Mouse (Mus musculus) frontal cortex, adult 2 months (tissue): Measurements from ENCODE around the gene Panx1. TPM values are rescaled to one million over a fixed set of nuclear protein-coding genes. Genes with fewer than 3 reads are reported as not detected.

Experiments used
- DNase-seq, 2 experiments: peaks; one replicate each; pipeline ENCODE4 v3.0.0; 2022; ENCODE audit warnings: low spot score in 1 of 2; ENCODE audit errors: extremely low spot score in 1 of 2
- polyA plus RNA-seq: library from polyadenylated mRNA; depleted of rRNA; stranded (reverse); fragments of >200 nt; gene quantifications from 2 replicates; pipeline ENCODE4 v1.2.3, GENCODE M21; 2012; rRNA removed

Gene Panx1
- polyA plus RNA-seq: 36.1 and 38.8 TPM in 2 replicates

DNA sequence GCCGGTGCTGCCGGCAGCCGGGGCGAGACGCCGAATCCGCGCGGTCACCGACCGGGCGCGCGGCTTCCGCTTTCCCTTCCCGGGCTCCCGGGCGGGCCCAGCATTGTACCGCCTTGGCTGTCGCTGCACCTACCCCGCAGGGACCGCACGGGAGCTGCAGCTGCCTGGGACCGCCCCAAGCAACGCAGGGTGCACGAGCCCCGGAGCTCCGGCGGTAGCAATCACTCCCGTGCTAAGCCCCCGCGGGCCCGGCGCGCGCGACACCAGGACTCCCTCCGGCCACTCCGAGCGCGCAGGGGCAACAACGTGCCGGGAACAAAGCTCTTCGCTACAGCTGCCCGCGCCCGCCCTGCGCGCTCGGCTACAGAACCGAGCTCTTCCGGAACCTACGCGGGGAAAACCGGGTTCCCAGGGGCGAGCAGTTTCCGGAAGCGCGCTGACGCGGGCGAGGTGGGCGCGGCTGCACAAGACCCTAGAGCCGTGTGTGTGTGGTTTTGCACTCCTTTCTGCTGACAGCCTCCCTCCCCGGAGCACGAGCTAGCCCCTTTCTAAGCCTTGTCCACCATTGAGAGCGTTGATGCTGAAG is at the start of gene Panx1:
TSS of gene Panx1 (minus strand) at position 395 of the 586 bp plus-strand sequence.
- DNase-seq: peak in 1 of 2 experiments; percentile 70

DNA sequence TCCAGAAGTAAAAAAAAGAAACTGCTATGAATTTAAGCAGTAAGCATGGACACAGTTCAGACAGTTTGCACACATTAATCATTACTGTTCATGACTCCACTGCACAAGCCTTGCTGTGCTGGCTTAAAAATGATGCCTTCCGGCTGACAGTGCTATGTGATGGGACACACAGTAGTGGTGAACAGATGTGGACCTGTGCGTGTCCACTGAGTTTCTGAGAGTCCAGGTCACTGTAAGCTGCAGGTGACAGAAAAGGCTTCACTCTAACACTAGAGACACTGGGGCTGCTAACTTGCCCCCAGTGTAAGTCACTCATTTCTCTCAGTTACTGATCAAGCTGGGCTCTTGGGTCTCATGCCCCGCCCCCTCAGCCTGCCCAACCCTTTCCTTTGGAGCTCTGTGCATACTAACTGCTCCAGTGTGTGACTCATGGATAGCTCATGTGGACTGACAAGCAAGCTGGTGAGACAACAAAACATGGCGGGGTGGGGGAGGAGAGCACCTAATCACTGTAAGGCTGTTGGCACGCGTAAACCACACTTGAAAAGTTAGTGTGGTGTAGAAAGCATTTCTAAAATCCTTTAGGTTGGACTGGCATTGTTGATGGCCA is 23.5 kb upstream of the Panx1 start:
- DNase-seq: peak; percentile 21 to 34

DNA sequence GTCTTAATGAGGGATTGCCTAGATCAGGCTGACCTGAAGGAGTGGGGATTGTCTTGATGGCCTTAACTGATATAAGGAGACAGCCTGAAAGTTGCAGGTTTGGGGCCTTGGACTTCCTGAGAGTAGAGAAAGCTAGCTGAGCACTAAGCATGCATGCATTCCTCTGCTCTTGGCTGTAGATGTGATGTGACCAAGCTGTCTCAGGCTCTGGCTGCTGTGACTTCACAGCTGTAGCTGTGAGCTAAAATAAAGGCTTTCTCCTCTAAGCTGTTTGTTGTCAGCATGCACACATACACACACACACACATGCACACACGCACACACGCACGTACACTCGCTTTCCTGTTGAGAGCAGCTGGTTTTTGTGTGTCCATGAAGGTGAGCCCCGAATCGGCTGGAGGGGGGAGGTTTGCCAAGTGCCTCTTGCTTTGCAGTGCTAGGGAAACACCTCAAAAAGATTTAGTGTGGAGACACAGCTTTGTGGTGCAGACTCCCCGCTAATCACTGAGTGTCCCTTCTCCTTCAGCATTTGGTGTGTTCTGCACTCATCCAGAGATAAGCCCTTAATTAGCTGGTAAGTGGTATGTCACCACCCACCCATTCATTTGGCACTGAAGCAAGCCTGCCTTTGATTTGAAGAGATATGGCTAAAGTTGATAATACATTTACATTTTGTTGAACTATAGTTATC is 22.9 kb upstream of the Panx1 start:
- no peak for DNase-seq

DNA sequence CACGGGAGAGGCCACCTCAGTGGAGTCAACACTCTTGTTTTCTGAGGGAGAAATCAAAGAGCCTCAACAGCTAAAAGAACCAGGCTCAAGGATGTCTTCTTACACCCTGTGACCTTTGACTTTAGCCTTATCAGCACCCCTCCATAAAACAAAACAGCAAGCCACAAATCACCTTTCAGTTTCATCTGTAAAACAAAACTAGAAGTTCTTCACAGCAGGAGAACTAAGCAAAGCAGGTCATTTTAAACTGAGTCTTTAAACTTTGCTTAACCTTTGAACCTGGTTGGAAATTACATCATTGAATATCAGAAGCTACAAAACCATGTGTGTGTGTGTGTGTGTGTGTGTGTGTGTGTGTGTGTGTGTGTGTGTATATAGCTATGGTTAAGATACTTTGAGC is 18.9 kb upstream of the Panx1 start:
- no peak for DNase-seq

DNA sequence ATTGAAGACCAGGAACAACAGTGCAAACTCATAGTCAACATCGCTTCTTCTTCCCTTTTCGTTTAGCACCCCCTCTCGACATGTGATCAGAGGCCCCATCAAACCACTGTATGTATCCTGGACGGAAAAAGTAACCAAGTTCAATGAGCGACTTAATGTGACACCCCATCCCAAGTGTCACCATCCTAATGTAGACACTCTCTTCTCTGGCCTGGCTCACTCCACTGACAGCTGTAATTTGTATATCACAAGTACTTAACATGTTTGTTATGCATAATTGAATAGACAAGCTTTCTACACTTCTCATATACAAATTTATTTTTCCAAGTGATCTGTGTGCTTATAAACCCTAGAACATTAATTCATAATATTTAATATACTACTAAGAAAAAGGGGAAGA is 15.6 kb upstream of the Panx1 start:
- no peak for DNase-seq

DNA sequence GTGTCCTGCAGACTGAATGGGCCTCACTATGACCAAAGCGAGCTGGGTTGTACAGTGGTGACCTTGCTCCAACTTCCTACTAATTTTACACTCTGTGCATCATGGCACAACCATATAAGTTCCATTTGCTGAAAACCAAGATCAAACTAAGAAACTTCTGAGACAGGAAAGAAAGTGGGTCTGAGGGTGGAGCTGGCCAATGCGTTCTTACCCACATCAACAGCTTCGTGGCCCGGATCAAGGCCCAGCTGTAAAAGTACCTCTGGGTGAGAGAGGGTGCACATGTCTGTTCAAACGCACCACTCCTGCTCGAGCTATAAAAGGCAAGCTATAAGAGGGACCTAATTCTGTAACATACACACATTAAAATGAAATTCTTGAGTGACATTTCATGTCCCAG is 14.7 kb upstream of the Panx1 start:
- no peak for DNase-seq

DNA sequence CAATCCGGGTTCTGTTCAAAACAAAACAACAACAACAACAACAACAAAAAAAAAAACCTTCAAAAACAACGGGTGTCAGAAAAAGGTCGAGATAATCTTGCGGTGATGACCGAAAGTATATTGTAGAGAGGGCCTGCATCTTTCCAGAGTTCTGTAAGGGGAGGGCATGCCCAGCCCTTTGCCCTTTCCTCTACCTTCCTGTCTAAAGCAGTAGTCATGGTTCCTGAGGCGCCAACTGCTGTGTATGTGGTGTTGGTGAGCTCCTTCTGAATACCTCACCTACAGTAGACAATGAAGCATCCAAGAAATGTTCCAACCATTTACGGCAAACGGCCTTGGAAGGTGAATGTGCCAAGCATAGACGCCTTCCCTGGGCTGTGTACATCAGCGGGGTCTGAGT is 462 bp upstream of the Panx1 start:
- no peak for DNase-seq

DNA sequence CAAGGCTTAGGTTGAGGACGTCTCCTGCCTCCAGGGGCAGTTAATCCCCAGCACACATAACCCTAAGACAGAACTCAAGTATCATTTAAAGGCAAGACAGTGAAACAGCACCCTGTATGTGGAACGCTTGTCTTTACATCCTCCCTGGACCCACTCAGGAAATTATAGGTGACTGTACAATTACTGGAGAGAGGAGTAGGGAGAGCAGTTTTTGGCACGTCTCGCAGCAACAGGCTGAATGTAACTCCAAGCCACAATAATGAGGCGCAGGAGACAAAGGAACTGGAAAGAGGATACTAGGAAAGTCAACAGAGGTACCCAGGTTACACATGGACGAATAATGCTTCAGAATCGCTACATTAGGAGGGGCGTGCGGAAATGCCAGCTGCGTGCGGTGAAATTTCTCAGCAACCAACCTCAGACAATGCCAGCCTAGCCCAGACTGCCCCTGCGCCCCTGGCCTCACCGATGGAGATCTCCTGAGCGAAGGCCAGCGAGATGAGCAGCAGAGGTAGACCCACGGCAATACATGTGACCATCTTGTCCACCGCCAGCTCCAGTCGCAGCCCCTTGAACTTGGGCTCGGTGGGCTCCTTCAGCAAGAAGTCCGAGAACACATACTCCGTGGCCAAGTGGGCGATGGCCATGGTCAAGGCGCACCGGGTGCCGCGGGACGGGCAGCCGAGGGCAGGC is 741 bp downstream of the Panx1 start:
- DNase-seq: no peak

DNA sequence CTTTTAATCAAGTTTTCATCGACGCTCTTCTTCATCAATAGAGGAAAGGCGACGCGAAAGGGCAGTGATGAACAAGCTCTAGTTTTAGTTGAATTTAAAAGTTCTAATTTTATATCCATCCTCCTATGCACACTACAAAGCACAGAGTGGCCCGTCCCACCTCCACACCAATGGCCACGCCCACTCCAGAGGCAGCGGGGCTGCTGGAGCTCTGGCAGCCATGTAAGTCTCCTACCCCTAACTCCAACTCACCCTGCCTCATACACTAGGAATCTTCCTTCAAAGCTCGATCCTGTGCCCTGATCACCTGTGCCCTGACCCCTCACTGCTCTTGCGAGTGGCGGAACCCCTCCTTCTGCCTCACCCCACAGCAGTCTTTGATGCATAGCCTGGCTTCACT is 3.7 kb downstream of the Panx1 start:
- DNase-seq: no peak

DNA sequence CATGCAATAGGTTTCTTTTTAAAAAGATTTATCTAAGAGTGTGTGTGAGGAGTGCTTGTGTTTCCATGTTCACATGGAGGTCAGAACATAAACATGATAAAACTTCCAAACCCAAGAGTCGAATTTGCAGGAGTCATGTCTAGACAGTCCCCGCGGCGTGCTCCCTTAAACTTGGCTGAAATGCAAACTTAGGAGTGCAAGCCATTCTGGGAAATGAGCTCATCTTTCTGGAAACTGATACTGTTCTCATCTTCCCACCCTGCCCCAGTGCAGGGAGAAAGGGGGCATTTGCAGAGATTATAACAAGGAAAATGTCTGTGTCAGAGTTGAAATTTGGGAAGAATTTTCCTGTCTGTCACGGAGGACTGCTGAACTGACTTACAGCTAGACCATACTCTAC is 5.4 kb downstream of the Panx1 start:
- DNase-seq: no peak

DNA sequence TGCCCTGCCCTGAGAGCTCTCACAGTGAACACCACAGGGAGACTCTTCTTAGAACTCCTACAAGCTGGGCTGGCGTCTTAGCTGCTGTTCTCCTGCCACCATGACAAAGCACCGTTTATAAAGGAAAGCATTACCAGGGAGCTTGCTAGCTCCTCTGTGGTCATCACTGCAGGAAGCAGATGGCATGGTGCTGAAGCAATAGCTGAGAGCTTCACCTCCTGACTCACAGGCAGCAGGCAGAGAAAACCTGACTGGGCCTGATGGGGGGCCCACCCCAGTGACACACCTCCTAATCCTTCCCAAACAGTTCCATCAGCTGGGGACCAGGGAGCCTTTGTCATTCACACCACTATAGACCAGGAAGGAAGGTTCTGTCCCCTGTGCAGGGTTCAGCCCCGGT is 7.6 kb downstream of the Panx1 start:
- no peak for DNase-seq

DNA sequence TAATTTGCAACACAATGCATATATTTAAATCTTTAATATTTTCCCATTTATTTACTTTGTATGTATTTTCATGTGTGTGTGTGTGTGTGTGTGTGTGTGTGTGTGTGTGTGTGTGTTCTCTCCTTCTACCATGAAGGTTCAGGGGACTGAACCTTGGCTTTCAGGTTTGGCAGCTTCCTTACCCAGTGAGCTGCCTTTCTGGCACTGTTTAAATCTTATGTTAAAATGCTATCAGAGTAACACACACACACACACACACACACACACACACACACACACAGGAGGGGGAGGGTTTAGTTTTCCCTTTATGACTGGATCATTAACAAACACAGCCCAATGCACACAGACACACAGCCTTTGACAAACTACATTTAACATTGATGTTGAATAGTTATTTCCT is 8.0 kb downstream of the Panx1 start:
- no peak for DNase-seq

DNA sequence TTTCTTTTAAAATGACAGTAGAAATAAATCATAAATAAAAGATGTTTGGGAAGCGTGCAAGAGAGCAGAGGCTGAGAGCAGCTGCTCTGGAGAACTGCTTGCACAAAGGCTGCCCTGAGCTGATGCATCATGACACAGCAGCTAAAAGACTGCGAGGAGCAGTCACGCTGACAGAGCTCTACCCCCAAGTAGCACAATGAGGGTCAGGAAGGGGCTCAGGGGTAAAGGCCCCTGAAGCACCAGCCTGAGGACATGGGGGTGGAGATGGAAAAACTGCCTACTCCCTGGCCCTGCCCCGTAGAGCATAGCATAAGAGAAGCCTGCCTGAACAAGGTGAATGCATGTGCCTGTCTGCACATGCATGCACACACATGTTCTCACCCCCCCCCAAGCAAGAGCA is 8.5 kb downstream of the Panx1 start:
- DNase-seq: no peak

DNA sequence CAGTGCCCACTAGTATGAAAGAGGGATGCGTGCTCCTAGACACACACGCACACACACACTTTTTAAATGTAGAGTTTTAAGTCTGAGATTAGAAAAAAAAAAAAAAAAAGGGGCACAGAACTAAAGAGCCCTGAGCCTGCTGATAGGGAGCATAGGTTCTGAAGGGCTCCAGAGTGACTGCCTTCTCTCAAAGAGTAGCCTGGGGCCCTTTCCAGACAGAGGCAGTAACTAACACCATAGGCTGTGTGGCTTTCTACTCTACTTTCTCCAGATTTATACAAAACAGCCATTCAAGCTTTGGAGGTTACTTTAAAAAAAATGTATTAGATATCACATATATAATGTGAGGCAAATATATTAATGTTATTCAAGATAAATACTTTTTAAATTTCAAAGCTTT is 8.9 kb downstream of the Panx1 start:
- DNase-seq: no peak

DNA sequence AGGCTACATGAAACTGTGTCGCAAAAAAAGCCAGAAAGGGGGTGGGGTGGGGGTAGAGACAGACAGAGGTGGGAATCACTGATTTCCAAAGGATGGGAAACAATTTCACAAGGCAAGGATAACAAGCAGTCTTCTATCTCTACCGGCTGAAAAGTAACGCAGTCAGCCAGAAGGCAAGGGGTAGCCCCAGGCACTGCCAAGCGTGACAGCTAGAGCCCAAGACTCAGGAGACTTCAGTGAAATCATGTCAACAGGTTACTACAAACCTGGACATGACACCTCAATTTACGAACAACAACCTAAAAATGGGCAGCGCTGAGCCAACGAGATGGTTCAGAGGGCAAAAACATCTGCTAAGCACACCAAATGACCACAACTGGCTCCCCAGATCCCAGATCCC is 9.3 kb downstream of the Panx1 start:
- no peak for DNase-seq

DNA sequence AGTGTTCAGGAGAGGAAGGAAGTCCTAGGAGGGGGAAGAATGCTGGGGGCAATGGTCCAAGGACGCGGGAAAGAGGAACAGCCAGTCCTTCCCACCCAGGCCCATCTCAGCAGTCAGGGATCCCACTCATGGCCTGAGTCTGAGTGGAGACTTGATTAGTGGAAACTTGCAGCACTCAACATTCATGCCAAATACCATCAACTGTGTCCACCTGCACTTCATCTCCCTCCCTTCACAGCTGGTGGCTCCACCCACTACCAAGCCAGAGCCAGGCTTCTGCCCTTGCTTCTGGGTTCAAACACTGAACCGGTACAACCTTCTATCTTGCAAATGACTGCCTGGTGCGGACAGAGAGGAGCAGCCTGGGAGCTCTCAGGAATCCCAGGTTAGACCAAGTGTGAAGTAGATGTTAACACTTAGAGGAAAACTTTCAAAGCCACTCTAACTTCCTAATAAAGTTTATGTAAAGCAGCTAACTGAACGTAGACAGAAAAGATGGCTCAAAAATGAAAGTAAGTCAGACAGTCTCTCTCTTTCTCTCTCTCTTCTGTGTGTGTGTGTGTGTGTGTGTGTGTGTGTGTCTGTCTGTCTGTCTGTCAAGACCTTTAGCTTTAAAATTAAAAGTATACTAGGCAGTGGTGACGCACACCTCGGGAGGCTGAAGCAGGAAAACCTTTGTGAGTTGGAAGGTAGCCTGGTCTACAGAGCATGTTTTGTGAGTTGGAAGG is 10.6 kb downstream of the Panx1 start:
- DNase-seq: no peak

DNA sequence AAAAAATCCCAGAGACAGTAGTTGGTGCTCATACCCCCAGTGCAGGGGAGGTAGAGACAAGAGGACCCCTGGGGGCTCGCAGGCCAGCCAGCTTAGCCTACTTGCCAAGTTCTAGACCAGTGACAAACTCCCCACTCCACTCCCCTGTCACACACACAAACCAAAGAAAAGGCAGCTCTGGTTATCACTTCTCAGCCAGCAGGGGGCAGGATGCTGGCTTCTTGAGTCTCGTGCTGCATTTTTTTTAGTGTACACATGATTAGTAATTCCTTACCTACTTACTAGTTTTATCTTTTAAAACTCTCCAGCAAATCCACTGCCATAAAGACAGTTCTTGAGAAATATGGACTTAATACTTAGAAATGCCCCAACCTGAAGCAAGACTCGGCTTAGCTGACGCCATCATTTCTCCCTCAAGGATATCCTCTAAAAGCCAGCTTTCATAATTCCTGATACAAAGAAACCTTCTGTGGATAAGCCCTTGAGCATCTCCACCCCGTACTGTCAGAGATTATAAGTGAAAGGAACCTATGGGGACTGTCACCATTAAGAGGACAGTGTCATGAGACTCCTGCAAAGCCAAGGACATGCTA is 11.6 kb downstream of the Panx1 start:
- peak in 1 of 2 experiments; percentile 59 for DNase-seq

DNA sequence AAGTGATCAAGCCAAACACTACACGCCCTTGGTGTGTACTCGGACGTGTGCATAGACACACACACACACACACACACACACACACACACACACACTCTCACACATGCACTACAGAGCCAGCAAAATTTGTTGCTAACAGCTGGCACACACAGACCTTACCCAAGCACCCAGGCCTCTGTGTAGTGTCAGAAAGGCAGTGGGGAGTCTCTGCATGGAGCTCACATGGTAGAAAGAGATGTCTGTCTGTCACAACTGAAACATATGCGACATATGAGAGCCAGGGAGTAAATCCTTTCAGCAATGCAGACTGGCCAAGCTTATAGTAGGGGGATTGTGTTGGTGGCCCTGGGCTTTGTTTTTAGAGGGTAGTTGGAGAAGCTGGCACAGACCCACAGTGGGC is 12.5 kb downstream of the Panx1 start:
- DNase-seq: no peak

DNA sequence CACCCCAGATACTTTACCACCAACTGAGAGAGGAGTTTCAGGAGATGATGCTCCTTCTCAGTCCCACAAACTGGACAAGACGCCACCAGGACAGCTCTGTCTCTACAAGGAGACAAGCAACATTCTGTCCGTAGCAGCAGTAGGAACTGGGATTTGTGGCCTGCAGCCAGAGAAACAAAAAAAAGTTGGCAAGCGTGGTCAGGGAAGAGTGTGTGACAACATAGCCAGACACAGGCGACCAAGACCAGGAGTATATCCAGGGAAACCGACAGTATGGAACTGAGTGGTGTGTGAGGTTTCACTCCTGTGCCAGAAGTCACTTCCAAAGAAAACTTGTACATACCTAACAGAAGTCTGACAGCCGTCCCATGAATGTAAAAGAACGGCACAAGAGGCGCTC is 14.5 kb downstream of the Panx1 start:
- DNase-seq: peak in 1 of 2 experiments; percentile 38

DNA sequence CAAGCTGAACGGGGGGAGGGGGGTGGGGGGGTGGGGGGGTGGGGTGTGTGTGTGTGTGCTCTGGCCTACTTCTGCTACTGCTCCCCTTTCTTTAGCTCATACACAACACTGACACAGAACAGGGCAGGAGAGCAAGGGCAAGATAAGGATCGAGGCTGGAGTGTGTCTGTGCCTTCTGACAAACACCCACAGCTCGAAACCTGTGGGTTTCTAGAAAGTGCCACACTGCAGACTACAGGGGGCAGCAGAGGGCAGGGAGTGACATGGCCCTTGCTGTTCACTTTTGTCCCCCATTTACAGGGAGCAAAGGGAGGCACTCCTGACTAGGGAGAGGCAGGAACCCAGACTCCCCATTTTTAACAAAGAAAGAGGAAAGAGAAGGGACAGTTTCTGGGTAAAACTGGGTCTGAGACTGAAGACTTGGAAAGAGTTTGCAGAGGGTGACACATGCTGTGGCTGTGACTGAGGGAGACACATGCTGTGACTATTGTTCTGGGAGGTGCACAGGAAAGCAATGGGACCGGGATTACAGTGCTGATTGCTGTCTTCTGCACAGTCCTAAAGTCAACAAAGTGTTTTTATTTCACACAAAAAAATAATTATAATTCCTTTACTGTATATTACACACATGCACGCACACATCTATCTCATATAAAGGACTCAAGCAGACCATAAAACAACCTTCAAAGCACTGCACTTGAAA is 16.1 kb downstream of the Panx1 start:
- peak in 1 of 2 experiments; percentile 60 for DNase-seq
